Mouse (Mus musculus): ENCODE results near the gene Dnajc5g.

The Dnajc5g gene

DNA sequence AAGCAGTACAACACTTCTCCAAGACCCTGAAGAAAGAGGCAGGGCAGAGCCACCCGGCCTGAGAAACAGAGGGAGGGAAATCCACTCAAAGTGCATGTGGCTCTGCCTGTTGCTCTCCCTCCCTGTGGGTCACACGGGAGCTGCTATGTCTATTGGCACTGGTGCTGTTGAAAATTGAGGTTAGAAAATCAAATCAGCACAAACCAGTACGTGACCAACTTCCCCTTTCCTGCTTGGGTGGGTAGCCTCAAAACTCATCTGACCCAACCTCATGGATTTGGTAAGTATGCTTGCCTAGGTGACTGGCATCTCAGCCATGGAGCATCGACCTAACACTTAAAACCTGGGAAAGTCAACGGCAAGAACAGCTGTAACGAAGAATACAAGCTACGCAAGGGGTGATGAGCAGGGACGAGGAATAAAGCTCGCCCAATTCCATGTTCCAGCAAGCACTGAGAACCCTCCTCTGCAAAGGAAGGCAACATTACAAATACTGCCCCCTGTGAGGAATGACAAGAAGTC, at the start of gene Dnajc5g:
TSS of gene Dnajc5g (plus strand) at position 472 of the 522 bp plus-strand sequence.
- CTCF ChIA-PET = interaction anchor here in 2 of 4 experiments (0.6 to 1.8 kb wide), 5 partner anchors 11 to 106 kb away, joined by 3 to 7 read pairs (median 4); partner anchors contain the start of gene Trim54 (in 1 of the 2)

DNA sequence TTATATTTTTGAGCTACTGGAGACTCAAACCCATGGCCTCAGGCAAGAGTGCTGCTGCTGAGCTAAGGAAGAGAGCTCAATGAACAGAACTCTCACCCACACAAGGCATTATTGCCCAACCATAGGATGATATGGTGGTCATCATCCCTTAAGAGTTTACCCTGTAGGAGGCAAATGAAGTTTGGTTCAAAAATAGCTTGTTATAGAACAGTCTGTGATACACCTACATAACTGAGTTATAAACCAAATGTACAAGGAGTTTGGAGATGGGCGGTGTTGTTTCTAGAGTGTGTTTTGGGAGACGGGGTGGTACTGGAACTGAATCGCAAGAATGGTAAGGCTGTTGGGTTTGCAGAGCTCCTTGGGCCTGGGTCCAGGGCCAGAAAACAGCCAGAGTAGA, 36.3 kb upstream of the Dnajc5g start:
- ChIA-PET CTCF (interaction anchor here in 2 of 4 experiments (0.6 to 0.8 kb wide), 2 partner anchors 56 to 57 kb away, joined by 3 read pairs; no protein-coding TSS in a partner anchor), POLR2A (interaction anchor here in 3 of 4 experiments (0.6 to 4.5 kb wide), 19 partner anchors 8 to 183 kb away, joined by 3 to 15 read pairs (median 3); partner anchors contain the start of genes Atraid (in 2 of the 3), Cad (in 2 of the 3), Slc5a6 (in 2 of the 3) and Khk (in 1 of the 3))

More for the DNA sequence above, at the start of gene Dnajc5g:
- POLR2A ChIA-PET = interaction anchor here in 3 of 4 experiments (1.1 to 6.0 kb wide), 9 partner anchors 11 to 156 kb away, joined by 3 to 53 read pairs (median 5); partner anchors contain the start of gene Trim54 (in 2 of the 3)

DNA sequence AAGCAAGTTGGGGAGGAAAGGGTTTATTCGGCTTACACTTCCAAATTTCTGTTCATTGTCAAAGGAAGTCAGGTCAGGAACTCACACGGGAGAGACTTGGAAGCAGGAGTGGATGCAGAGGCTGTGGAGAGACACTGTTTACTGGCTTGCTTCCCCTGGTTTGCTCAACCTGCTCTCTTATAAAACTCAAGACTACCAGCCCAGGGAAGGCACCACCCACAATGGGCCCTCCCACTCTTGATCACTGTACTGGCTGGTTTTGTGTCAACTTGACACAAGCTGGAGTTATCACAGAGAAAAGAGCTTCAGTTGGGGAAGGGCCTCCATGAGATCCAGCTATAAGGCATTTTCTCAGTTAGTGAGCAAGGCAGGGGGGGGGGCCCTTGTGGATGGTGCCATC, 35.0 kb upstream of the Dnajc5g start:
- ChIA-PET CTCF (interaction anchor here (0.6 to 2.8 kb wide), 8 partner anchors 8 to 570 kb away, joined by 3 to 14 read pairs (median 4); no protein-coding TSS in a partner anchor), POLR2A (interaction anchor here (0.5 to 4.2 kb wide), 11 partner anchors 9 to 67 kb away, joined by 3 to 17 read pairs (median 5); partner anchors contain the start of genes Cad (in 2 of the 4), Atraid (in 1 of the 4), Slc5a6 (in 1 of the 4) and Trim54 (in 1 of the 4))

DNA sequence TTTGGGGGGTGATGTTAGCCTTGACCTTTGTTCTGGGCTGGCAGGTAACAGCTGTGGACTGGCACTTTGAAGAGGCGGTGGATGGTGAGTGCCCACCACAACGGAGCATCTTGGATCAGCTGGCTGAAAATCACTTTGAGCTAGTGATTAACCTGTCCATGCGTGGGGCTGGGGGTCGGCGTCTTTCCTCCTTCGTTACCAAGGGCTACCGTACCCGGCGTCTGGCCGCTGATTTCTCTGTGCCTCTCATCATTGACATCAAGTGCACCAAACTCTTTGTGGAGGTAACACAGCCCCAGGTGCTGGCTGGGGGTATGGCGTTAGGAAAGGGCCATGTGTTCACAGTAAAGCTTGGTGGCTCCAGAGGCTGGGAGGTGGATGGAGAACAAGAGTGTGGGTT, 34.3 kb upstream of the Dnajc5g start:
- ChIA-PET POLR2A (interaction anchor here in 3 of 4 experiments (0.8 to 4.2 kb wide), 15 partner anchors 10 to 99 kb away, joined by 3 to 17 read pairs (median 5); partner anchors contain the start of genes Atraid (in 2 of the 3), Cad (in 2 of the 3), Slc5a6 (in 2 of the 3) and Trim54 (in 1 of the 3)), CTCF (interaction anchor here in 3 of 4 experiments (0.6 to 2.8 kb wide), 3 partner anchors 8 to 11 kb away, joined by 3 to 14 read pairs (median 6); no protein-coding TSS in a partner anchor)

DNA sequence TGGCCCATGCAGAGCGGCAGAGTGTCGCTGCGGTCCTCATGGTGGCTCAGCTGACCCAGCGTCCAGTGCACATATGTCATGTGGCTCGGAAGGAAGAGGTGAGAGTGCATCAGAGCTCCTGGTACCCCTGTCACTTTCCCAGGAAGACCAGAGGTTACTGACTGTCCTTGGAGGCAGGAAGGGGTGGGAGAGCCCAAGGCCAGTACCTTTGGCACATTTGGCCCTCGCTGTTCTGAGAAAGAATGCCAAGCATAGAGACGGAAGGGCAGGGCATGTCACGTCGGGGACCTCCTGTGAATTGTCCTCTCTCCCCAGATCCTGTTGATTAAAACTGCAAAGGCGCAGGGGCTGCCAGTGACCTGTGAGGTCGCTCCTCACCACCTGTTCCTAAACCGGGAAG, 32.9 kb upstream of the Dnajc5g start:
- ChIA-PET POLR2A (interaction anchor here in 3 of 4 experiments (0.8 to 4.2 kb wide), 12 partner anchors 9 to 32 kb away, joined by 3 to 17 read pairs (median 6); partner anchors contain the start of genes Atraid (in 2 of the 3), Cad (in 2 of the 3) and Slc5a6 (in 2 of the 3)), CTCF (interaction anchor here in 3 of 4 experiments (1.2 to 2.8 kb wide), 4 partner anchors 8 to 15 kb away, joined by 4 to 14 read pairs (median 6); no protein-coding TSS in a partner anchor)

DNA sequence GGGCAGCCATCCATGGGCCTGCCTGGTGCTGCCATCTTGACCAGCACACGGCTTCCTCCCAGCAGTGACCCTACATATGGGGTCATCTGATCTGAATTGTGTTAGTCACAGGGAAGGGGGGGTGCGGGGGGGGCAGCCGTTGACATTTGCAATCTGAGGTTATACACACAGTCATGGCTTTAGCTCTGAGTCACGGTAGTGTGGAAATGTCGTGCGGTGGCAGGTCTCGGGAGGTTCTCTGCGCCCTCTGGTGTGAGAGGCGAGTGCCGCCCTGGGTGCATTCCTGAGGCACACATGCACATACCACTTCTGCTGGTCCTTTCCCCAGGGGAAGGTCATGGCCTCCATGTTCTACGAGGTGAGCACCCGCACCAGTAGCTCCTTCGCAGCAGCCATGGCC, 29.7 kb upstream of the Dnajc5g start:
- CTCF ChIA-PET = interaction anchor here in 3 of 4 experiments (0.6 to 2.2 kb wide), 10 partner anchors 10 to 367 kb away, joined by 3 to 6 read pairs (median 4); no protein-coding TSS in a partner anchor
- POLR2A ChIA-PET = interaction anchor here (0.6 to 2.4 kb wide), 28 partner anchors 8 to 364 kb away, joined by 3 to 18 read pairs (median 4); partner anchors contain the start of genes Atraid (in 2 of the 4), Cad (in 2 of the 4), Slc5a6 (in 2 of the 4) and Trim54 (in 2 of the 4)

DNA sequence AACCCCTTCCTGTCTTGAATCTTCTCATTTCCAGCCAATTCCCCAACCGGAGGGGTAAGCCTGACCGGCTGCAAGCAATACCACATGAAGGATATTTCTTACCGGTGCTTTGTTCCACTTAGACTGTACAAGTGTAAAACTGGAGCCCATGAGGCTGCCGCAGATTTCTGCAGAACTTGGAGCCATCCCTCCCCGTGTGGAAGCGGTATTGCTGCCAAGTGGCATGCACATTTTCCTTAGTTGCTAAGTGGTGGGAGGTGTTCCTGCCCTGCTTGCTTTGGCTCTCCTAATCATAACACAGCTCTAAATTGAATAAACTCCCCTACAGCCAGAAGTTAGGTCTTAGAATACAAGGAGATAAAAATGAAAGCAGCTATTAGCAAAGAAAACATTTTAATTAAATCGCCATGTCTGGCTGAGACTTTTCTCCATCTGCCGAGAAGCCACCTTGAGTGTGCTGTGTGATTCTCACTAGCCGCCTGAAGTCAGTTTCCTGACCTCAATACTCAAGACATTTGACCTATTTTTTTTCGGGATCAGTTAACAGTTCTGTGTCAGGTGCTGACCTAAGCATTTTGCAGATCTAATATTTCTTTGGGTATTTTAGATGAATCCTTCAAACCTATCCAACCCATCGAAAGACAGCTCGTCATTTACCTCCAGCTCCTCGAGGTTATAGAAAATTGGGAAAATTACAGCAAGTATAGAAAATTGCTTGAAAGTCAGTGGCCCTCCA, 25.9 kb upstream of the Dnajc5g start:
- POLR2A ChIA-PET = interaction anchor here in 3 of 4 experiments (0.6 to 5.4 kb wide), 17 partner anchors 10 to 72 kb away, joined by 3 to 40 read pairs (median 5); partner anchors contain the start of genes Atraid (in 2 of the 3), Trim54 (in 2 of the 3), Cad (in 1 of the 3) and Slc5a6 (in 1 of the 3)
- CTCF ChIA-PET = interaction anchor here in 3 of 4 experiments (0.8 to 3.8 kb wide), 6 partner anchors 8 to 110 kb away, joined by 3 to 20 read pairs (median 8); partner anchors contain the start of gene Cad (in 2 of the 3)

DNA sequence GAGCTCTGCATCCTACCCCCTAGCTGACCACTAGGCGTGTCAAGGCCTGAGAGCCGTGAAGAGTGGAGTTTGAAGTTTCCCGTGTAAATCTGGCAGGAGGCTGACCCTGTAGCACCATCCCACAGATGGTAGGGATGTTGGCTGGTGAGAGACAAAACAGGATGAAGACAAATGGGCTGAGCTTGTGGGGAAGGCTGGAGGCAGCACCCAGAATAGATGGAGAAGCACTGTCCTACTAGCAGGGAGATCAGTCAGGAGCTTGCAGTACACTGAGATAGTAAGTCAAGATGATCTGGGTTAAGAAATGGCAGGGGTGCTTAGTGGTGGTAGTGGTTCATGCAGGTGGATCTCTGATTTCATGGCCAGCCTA, 25.3 kb upstream of the Dnajc5g start:
- CTCF ChIA-PET = interaction anchor here in 3 of 4 experiments (0.8 to 3.8 kb wide), 7 partner anchors 9 to 110 kb away, joined by 3 to 20 read pairs (median 6); partner anchors contain the start of genes Cad (in 2 of the 3), Atraid (in 1 of the 3) and Slc5a6 (in 1 of the 3)
- POLR2A ChIA-PET = interaction anchor here in 3 of 4 experiments (0.7 to 5.4 kb wide), 16 partner anchors 9 to 159 kb away, joined by 3 to 40 read pairs (median 5); partner anchors contain the start of genes Trim54 (in 2 of the 3), Atraid (in 1 of the 3), Cad (in 1 of the 3) and Slc5a6 (in 1 of the 3)

DNA sequence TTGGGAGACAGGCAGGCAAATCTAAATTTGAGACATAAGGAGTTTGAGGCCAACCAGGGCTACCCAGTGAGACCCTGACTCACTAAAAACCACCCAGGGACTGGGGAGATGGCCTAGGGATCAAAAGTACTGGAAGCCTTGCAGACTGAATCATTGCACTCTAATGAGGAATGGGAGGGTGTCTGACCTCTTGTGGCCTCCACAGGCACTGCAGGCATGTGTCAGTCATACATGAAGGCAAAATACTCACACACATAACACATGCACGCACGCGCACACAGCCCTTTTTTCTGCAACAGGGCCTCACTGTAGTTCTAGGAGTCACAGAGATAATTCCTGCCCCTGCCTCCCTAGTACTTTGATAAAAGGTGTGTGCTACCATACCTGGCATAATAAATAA, 24.7 kb upstream of the Dnajc5g start:
- ChIA-PET POLR2A (interaction anchor here (0.5 to 5.4 kb wide), 20 partner anchors 8 to 804 kb away, joined by 3 to 40 read pairs (median 5); partner anchors contain the start of genes Atraid (in 1 of the 4), Cad (in 1 of the 4), Mpv17 (in 1 of the 4) and Slc5a6 (in 1 of the 4)), CTCF (interaction anchor here (0.6 to 6.1 kb wide), 18 partner anchors 9 to 152 kb away, joined by 3 to 22 read pairs (median 6); partner anchors contain the start of genes Cad (in 2 of the 4), Atraid (in 1 of the 4), Gm29609 (in 1 of the 4) and Gtf3c2 (in 1 of the 4))

DNA sequence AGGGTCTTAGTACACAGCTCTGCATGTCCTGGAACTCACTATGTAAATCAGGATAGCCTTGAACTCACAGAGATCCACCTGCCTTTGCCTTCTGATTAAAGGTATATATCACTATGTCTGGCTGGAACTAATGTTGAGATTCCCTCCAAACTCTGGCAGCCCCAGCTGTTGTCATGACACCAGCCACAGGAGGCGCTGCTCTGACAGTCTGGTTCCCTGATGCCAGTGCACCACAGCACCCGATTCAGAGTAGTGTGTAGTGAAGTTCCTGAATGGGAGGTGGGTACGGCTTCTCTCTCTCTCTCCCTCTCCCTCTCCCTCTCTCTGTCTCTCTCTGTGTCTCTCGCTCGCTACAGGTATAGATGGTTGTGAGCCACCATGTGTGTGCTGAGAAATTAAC, 23.7 kb upstream of the Dnajc5g start:
- POLR2A ChIA-PET = interaction anchor here in 3 of 4 experiments (0.6 to 5.4 kb wide), 32 partner anchors 9 to 174 kb away, joined by 3 to 40 read pairs (median 6); partner anchors contain the start of genes Trim54 (in 2 of the 3), Zfp513 (in 2 of the 3), Atraid (in 1 of the 3) and Cad (in 1 of the 3)

DNA sequence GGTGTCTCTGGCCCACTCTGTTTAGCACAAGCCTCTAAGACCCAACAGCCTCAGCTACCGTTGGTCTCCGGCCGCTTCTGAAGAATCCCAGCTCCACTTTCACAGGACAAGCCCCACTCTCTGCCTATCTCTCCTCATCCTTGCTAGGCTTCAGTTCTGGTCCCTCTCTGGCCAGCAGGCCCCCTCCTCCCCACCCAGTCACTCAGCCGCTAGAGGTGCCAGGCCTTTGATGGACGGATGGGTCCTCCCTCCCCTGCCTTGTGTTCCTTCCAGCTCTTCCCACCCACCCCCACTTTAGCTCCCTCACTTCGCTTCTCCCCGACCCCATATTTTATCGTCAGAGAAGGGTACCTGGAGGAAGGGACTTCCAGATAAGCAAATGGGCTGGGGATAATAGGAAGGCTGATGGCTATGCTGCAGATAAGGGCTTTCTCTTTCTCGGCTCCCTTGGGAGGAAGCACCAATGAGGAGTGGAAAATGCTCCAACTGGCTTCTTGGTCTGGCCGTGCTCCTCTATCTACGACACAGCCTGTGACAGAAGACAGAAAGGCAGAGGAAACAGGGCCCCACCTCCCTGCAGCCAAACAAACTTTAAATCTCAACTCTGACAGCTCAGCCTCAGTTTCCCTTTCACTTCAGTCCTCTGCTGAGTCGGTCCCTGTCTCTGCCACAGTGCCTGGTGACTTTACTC, 23.0 kb upstream of the Dnajc5g start:
- ChIA-PET POLR2A (interaction anchor here in 3 of 4 experiments (0.5 to 5.4 kb wide), 36 partner anchors 9 to 379 kb away, joined by 3 to 40 read pairs (median 5); partner anchors contain the start of genes Slc5a6 (in 2 of the 3), Trim54 (in 2 of the 3), Zfp513 (in 2 of the 3) and Atraid (in 1 of the 3)), CTCF (interaction anchor here in 3 of 4 experiments (0.5 to 6.1 kb wide), 34 partner anchors 8 to 480 kb away, joined by 3 to 22 read pairs (median 5); partner anchors contain the start of genes Atraid (in 1 of the 3), Cad (in 1 of the 3) and Ucn (in 1 of the 3))

More for the DNA sequence above, 23.7 kb upstream of the Dnajc5g start:
- CTCF ChIA-PET = interaction anchor here in 3 of 4 experiments (0.6 to 6.1 kb wide), 39 partner anchors 8 to 481 kb away, joined by 3 to 22 read pairs (median 4); partner anchors contain the start of genes Atraid (in 2 of the 3), Slc5a6 (in 2 of the 3), Cad (in 1 of the 3) and Gm29609 (in 1 of the 3)

DNA sequence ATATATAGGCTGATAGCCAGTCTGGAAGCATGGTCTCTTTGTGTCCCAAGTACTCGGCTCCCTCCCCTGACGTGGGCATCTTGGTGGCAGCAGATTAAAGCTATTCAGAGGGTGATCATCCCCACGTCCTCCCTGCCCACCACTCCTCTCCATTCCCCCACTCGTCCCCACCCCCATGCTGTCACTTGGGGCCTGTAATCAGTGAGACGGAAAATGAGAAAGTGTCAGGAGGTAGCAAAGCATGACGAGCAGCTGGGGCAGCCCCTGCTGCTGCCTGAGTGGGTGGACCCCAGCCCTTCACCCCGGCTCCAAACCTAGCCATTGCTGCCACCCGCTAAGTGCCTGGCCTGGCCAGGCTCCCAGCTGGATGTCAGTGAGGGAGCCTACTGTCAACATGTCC, 22.1 kb upstream of the Dnajc5g start:
- ChIA-PET CTCF (interaction anchor here in 3 of 4 experiments (0.6 to 6.1 kb wide), 6 partner anchors 12 to 55 kb away, joined by 3 to 22 read pairs (median 4); partner anchors contain the start of genes Atraid (in 1 of the 3) and Ucn (in 1 of the 3)), POLR2A (interaction anchor here in 3 of 4 experiments (0.6 to 5.4 kb wide), 25 partner anchors 8 to 203 kb away, joined by 3 to 40 read pairs (median 4); partner anchors contain the start of genes Slc5a6 (in 2 of the 3), Trim54 (in 2 of the 3), Atraid (in 1 of the 3) and Cad (in 1 of the 3))

DNA sequence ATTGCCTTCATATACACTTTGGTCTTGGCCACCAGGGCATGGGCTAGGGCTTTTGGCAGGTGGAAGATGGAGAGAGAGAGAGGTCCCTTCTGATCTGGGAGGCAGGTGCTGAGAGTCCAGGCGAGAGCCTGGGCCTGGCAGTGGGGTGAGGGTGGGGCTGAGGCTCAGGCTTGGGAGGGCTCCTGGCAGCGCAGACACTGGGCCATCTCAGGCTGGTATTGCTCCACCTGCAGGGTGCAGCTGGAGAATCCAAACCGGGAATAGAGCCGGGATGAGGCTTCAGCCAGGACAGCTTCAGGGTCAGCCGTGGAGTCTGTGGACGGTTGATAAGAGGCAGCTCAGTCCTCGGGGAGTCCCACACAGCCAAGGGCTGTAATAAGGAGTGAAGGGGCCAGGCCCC, 19.5 kb upstream of the Dnajc5g start:
- ChIA-PET POLR2A (interaction anchor here in 3 of 4 experiments (0.5 to 2.4 kb wide), 7 partner anchors 9 to 40 kb away, joined by 3 to 8 read pairs (median 4); partner anchors contain the start of genes Atraid (in 1 of the 3) and Trim54 (in 1 of the 3)), CTCF (interaction anchor here in 3 of 4 experiments (0.5 to 6.1 kb wide), 4 partner anchors 10 to 171 kb away, joined by 3 to 22 read pairs (median 4); no protein-coding TSS in a partner anchor)

DNA sequence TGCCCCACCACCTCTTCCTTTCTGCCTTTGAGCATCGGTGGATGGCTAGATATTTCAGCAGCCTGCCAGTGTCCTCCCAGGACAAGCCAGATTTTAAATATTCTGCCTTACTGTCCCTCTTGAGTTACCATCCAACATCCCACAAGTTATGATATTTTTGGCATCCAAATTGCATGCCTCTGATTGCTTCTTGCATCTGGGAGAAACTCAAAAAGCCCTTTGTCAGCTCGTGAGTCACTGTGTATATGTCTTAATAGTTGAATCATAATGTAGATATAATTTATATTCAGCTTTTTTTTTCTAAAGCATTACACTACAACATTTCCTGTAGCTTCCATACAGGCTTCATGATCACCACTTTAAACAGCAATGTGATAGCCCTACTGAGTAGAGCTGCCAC, 19.0 kb upstream of the Dnajc5g start:
- ChIA-PET POLR2A (interaction anchor here in 3 of 4 experiments (0.5 to 1.5 kb wide), 5 partner anchors 8 to 578 kb away, joined by 3 to 4 read pairs (median 4); no protein-coding TSS in a partner anchor), CTCF (interaction anchor here in 2 of 4 experiments (1.5 to 6.1 kb wide), 3 partner anchors 11 to 39 kb away, joined by 4 to 22 read pairs (median 4); no protein-coding TSS in a partner anchor)

DNA sequence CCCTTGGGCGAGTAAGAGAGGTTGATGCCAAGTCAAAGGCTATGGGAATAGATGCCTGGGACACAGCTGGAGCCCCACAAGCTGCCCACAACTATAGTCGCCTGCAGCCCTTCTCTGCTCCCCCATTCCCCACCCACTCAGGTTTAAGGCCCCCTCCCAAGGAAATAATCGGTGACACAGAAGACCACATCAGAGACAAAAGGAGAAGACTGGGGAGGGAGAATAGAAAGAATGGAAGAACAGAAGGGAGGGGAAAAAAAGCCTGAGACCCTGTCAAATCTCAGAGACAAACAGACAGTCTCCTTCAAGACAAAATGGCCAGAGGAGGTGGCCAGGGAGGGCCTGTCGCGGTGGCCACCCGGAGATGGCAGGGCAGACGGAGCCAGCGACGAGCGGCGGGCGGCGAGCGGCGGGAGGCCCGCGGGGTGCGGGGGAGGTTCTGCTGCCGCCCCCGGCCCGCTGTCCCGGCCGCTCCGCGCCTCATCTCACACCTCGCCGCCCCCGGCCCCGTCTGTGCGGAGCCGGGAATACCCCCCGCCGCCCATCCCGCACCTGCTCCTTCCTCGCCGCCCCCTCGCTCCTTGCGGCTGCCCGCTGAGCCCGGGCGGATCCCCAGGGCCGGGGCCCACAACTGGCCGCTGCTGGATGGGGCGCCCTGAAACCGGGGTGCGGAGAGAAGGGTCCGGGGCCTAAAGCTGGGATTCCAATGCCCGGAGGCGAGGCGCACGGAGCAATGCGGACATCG, 13.7 kb upstream of the Dnajc5g start:
- POLR2A ChIA-PET = interaction anchor here in 2 of 4 experiments (0.6 to 7.6 kb wide), 10 partner anchors 9 to 137 kb away, joined by 3 to 63 read pairs (median 12); partner anchors contain the start of genes Trim54 (in 2 of the 2), Atraid (in 1 of the 2), Gm29609 (in 1 of the 2) and Gtf3c2 (in 1 of the 2)
- CTCF ChIA-PET = no interaction called here

Data from embryonic stem cell, embryonic (primary cell).